Mouse (Mus musculus): Measurements from ENCODE around the gene Kalrn.
"Not testable (repeated sequence)": the region's sequence is repeated elsewhere in the genome, so short reads cannot be mapped to it uniquely, and the experiment has no call there.

The Kalrn gene

GRCm38 (mm10) chr16:34114665-34115064 is 458.7 kb downstream of the Kalrn start:
- peak; percentile 50 for DNase-seq (ENCODE audit: low read depth, low spot score)

- no peak for DNase-seq (ENCODE audit: low read depth, low spot score)
These were observed 460.2 kb downstream of the Kalrn start for GRCm38 (mm10) chr16:34113150-34113549.

- no peak for DNase-seq (ENCODE audit: low read depth, low spot score)
These were observed 460.8 kb downstream of the Kalrn start for GRCm38 (mm10) chr16:34112490-34112889.

DNA sequence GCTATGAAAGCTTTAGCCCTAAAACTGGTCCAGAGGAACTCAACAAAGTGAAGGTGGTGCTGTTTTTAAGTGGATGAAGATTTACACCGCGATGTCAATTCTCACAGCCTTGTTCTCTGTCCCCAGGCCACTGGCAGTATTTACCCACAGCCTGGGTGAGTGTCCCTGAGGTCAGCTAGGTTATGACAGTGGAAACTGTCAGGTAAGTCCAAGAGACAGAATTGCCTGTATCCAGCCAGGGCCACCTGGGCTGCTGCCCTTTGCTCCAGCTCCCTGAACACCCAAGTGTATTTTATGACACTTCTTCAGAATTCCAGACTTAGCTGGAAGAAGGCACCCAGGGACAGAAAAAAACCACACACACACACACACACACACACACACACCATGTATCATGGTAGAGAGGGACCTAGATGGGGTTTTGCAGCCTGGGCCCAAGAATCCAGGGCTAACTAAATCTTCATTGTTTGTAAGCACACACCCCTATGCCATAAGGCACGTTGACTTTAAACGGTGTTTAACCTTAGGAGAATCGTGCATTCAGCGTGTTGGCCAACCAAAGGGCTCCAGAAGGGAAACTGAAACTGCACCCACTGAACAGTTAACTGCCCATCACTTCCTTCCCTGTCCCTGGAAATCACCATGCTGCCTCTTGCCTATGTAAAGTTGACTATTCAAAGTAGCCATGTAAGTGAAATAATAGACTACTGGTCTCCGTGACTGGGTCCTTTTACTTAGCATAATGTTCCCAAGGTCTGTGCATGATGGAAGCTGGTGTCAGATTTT is 462.3 kb downstream of the Kalrn start:
- no peak for DNase-seq (ENCODE audit: low read depth, low spot score)

- DNase-seq (ENCODE audit: low read depth, low spot score) = no peak
These were observed 468.9 kb downstream of the Kalrn start for GRCm38 (mm10) chr16:34104427-34104826.

DNA sequence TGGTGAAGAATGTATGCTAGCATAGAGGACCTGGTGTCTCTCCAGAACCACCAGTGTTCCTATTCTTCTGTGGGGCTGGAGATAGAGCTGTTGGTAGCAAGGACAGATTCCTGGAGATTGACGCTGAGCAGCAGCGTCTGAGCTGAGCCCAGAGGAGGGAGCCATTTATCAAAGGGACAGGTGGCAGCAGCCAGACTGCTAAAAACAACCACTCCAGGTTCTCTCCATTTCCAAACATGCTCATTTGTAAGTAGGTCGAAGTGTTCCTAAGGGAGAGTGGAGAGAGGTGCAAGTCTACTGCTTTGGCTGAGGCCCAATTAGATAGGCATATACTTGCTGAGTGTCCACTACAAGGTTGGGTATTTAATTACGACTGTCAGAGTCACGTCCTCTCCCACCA is 470.6 kb downstream of the Kalrn start:
- DNase-seq (ENCODE audit: low read depth, low spot score) = no peak

DNA sequence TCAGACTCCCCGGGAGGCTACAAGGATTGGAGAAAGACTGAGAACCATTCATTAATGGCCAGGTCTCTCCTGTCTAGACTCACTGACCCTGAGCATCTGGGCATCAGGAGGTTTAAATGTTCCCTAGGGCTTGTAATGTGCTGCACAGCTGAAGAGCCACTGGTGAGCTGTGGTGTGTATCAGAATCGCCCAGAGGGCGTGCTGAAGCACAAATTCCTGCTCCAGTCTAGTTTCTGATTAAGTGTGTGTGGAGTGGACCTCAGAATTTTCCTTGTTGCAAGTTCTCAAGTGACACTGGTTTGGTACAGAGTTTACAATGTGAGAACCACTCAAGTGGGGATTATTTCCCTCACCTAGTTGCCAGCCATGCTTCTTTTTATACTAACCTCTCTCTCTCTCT is 473.5 kb downstream of the Kalrn start:
- no peak for DNase-seq (ENCODE audit: low read depth, low spot score)

DNA sequence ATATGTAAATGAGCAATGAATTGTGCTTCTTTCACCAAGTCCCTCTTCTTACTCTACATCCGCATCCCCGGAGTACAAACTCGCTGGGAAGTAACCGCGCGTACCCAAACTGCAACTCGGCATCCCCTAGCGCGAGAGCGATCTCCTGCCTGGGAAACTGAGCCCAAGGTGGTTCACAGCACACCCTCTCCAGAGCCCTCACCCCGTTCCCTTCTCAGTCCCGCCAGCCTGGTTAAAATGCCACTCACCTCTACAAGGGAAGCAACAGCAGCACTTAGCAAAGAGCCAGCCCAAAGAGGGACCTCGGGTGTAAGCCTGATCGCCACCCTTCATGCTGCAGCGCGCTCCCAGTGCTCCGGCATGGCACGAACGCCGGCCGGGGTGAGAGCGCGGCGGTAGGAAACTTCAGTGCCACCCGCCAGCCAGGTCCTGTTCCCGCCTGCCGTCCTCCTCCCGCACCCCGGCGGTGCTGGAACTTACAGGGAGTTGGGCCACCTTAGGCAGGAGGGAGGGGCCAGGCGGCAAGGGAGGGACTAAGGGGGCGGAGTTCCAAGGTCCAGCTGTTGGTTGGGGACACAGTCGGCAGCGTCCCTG is 477.7 kb downstream of the Kalrn start:
- DNase-seq (ENCODE audit: low read depth, low spot score) = peak; percentile 84

DNA sequence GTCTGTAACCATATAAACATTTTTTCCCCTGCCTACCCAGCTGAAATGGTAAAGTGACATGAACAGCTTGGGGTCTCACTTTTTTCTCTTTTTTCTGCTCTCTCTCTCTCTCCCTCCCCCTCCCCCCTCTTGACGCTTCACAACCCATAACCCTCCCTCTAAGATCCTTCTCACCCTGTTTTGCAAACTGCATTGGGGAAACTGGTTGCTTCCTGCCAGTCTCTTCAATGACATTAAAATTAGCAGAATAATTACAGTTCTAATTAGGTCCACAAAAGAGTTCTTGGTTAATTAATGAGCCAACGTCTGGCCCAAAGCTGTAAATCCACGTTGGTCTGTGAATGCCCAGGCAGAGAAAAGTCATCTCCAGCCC is 478.3 kb downstream of the Kalrn start:
- no peak for DNase-seq (ENCODE audit: low read depth, low spot score)

DNA sequence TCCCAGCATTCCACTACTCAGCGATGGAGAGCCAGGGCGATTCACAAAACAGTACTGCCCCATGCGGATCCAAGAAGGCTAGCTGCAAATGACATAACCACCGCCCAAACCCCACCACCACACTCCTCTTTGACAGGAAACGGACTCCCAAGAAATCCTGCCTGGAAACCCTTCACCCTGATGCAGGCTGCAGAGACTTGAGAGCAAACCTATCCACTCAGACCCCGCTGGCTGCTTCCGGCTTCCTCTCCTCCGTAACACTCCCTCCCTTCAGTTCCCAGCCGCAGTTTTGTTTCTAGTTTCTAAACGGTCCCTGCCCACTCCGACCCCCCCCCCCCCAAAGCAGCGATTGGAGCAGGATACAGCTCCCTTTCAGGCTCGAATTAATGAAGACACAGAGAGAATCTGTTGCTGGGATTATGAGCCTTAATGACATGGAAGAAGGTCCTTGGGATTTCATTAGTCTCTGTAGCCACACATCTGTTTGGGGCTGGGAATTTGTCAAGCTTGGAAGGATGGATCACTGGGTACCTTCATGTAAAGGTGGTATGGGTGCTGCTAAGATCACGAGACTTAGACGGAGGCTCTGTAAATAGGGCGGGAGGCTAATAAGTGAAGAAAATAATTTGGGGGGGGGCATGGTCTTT is 478.8 kb downstream of the Kalrn start:
- DNase-seq (ENCODE audit: low read depth, low spot score) = no peak

DNA sequence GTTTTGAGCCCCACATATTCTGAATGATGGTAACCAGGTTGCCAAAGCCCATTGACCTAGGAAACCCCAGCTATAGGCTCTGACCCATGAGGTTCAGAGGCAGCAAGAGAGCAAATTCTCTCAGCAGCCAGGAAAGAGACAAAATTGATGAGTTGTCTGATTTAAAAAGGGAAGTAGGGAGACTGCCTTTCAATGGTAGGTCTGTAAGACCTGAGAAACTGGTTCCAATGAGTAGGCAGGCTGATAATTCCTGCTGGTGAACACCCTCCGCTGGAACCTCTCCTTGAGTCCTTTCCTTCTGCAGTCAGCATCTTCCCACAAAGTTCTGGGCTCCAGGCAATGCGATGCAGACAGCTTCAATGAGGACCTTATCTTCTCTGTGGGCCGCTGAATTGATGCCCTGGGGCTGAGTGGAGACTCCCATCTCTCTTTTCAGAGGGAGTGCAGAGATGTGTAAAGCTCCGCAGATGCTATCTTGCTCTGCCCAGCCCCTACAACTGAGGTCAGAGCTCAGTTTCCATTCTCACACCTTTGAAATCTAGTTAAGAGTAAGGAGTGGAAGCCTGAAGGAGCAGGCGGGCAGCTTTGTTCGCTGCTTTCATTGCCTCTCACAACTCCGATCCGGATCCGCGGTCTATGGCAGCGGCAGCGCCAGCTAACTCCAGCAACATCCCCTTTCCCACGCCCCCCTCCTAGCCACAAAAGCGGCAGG is 479.4 kb downstream of the Kalrn start:
- no peak for DNase-seq (ENCODE audit: low read depth, low spot score)

- no peak for DNase-seq (ENCODE audit: low read depth, low spot score)
These were observed 483.7 kb downstream of the Kalrn start for GRCm38 (mm10) chr16:34089528-34090095.

- DNase-seq (ENCODE audit: low read depth, low spot score) = no peak
These were observed 484.3 kb downstream of the Kalrn start for GRCm38 (mm10) chr16:34089022-34089421.

- no peak for DNase-seq (ENCODE audit: low read depth, low spot score)
These were observed 485.0 kb downstream of the Kalrn start for GRCm38 (mm10) chr16:34088331-34088730.

DNA sequence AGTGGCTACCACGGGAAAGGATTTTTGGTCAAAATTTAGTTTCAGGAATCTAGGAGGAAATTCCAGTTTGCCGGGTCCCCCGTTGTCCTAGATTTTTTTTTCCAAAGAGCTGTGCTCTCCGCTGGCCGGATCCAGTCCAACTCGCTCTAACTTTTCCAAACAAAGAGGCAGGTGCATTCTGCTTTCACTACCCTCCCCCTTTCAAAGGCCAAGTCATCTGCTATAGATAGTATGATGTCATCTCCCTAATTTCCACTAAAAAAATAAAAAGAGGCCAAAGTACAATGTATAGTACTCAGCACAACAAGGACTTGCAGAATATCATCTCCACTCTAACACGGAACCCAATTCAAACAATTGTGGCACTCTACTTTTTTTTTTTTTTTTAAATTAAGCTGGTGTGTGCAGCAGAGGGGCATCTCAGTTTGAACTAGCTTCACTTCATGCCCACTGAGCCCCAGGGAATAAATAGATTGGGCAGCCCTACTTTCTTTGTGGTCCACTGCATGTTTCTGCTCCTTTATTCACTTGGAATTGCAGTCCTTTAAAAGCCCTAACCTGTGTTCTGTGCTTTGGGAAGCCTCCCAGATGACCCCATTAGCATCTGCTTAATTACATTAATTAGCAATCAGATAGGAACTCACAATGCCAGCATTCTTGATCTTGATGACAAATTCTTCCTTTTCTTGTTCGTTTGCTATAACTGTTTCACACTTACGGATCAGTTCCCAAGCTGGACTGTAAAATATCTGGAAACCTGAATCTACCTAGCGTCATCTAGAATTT is 489.0 kb downstream of the Kalrn start:
- no peak for DNase-seq (ENCODE audit: low read depth, low spot score)

- DNase-seq (ENCODE audit: low read depth, low spot score) = no peak
These were observed 490.6 kb downstream of the Kalrn start for GRCm38 (mm10) chr16:34082494-34083469.

DNA sequence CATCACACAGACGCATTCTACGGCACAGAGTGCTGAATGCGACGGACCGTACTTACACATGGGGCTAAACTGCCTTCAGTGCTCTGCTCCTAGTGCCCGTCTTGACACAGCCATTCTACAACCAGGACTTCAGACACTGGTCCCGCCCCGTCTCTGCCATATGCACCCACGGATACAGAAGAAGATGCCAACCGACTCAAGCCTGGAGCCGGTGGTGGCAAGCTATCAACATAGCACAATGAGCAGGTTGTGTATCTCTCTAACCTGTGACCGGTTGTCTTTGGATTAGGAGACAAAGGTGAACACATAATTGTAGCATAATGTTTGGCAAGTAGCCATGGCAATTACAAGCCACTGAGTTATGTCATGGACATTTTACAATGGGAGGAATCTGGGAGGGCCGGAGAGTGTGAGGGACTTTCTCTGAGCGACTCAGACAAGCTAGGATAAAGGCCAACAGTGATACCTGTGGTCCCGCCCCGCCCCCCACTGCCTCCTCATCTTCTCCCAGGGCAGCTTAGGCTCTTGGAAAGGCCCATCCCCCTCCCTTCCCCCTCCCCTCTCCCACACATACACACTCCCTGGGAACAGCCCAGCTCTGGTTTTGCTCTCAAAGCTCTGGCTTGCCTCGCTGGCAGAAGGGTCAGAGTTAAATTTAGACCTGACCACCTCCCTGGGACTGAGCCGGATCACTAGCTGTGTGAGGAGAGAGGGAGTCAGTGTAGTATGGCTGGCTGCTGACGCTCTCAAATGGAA is 491.5 kb downstream of the Kalrn start:
- peak; percentile 86 for DNase-seq (ENCODE audit: low read depth, low spot score)

GRCm38 (mm10) chr16:34081314-34081682 is 492.0 kb downstream of the Kalrn start:
- not testable (repeated sequence) for DNase-seq (ENCODE audit: low read depth, low spot score)

DNA sequence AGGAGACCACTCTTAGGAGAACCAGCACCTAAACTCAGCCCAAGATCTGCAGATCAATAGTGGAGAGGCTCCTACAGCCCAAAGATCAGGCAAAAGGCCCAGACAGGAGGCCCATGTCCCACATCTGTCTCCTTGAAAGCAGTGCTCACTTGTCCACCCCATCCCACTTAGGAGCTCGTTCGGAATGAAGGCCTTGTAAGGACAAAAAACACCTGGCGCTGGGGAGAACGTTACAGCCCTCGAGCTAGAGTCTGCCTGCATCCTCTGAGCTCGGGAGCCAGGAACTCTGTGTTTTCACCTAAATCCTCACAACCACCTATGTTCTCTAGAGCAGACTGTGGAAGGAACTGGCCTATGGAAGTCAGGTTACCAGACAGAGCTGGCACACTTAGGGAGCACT is 492.5 kb downstream of the Kalrn start:
- DNase-seq (ENCODE audit: low read depth, low spot score) = no peak
